Mouse (Mus musculus) embryonic facial prominence, embryonic 13.5 days (tissue): Measurements from ENCODE around the gene Kif1b. TPM values are rescaled to one million over a fixed set of nuclear protein-coding genes. Genes with fewer than 3 reads are reported as not detected.

Experiments used
- ATAC-seq: fragments of 200-750 bp; cut with Nextera tagmentation; 2 replicates; pipeline ENCODE4 v1.8.0; 2017; ENCODE audit warnings: low read depth; ENCODE audit not compliant: insufficient number of reproducible peaks, insufficient read depth, low FRiP score, low TSS enrichment
- H3K27ac ChIP-seq: fragments of 300-500 bp; sonication (generic); 2 replicates; pipeline ENCODE4 v1.5.1; 2015; ENCODE audit warnings: moderate library complexity, mild to moderate bottlenecking, inconsistent platforms
- H3K27me3 ChIP-seq: fragments of 300-500 bp; sonication (generic); 2 replicates; pipeline ENCODE4 v1.6.1; 2015; ENCODE audit warnings: mild to moderate bottlenecking, inconsistent platforms
- H3K36me3 ChIP-seq: fragments of 300-500 bp; sonication (generic); 2 replicates; pipeline ENCODE4 v1.6.1; 2015; ENCODE audit warnings: mild to moderate bottlenecking, inconsistent platforms
- H3K4me1 ChIP-seq: fragments of 300-500 bp; sonication (generic); 2 replicates; pipeline ENCODE4 v1.6.1; 2015; ENCODE audit warnings: inconsistent platforms
- H3K4me2 ChIP-seq: fragments of 300-500 bp; sonication (generic); 2 replicates; pipeline ENCODE4 v1.6.1; 2015; ENCODE audit warnings: moderate library complexity, mild to moderate bottlenecking, inconsistent platforms
- H3K4me3 ChIP-seq: fragments of 300-500 bp; sonication (generic); 2 replicates; pipeline ENCODE4 v1.5.1; 2015; ENCODE audit warnings: mild to moderate bottlenecking, inconsistent platforms
- H3K9ac ChIP-seq: fragments of 300-500 bp; sonication (generic); 2 replicates; pipeline ENCODE4 v1.6.1; 2015; ENCODE audit warnings: mild to moderate bottlenecking, inconsistent platforms
- H3K9me3 ChIP-seq: fragments of 300-500 bp; sonication (generic); 2 replicates; pipeline ENCODE4 v1.6.1; 2016; ENCODE audit warnings: inconsistent platforms
- WGBS: fragments of 180-500 bp; shearing (Covaris S2); methylation state at CpG from one replicate; pipeline ENCODE4 v1.1.7; 2015; ENCODE audit warnings: mixed read lengths; 5-methylcytosine and 5-hydroxymethylcytosine counted together
- polyA plus RNA-seq: library from polyadenylated mRNA; unstranded; fragments of >200 nt; fragmentation: Nextera tagmentation; extraction: Ambion mirVana; gene quantifications from 2 replicates; pipeline ENCODE4 v1.2.1, GENCODE M21; 2015

Gene Kif1b
- polyA plus RNA-seq, 1 experiment from 2014 or later, result 42.8 TPM

GRCm38 (mm10) chr4:149313558-149314253 lies 6.2 kb upstream of the Kif1b start:
- ATAC-seq, result no peak
- WGBS, result 76% methylated on average over 12 of the region's 12 CpGs

GRCm38 (mm10) chr4:149311996-149312395 lies 4.5 kb upstream of the Kif1b start:
- no peak overlapping the region for H3K4me3 ChIP-seq
- peaks cover 10% of the 10 kb centered on the region; the same call in 1 of the 2 replicates for H3K4me1 ChIP-seq
- no peak overlapping the region for H3K4me2 ChIP-seq
- H3K9me3 ChIP-seq, result no peaks in the 10 kb centered on the region
- no peak overlapping the region for H3K27ac ChIP-seq
- ATAC-seq, result no peak
- no peak overlapping the region for H3K9ac ChIP-seq
- no peaks in the 10 kb centered on the region for H3K36me3 ChIP-seq
- WGBS, result 75% methylated on average over 5 of the region's 5 CpGs
- no peaks in the 10 kb centered on the region for H3K27me3 ChIP-seq

More at GRCm38 (mm10) chr4:149313558-149314253, 6.2 kb upstream of the Kif1b start:
- H3K9me3 ChIP-seq, result no peaks in the 10 kb centered on the region
- no peaks in the 10 kb centered on the region for H3K27me3 ChIP-seq
- H3K27ac ChIP-seq, result peak overlapping the region; percentile 3; the same call in 1 of the 2 replicates
- no peak overlapping the region for H3K9ac ChIP-seq
- H3K4me1 ChIP-seq, result peaks cover 14% of the 10 kb centered on the region; the same call in 1 of the 2 replicates
- H3K4me3 ChIP-seq, result no peak overlapping the region
- no peaks in the 10 kb centered on the region for H3K36me3 ChIP-seq
- no peak overlapping the region for H3K4me2 ChIP-seq

- Histone ChIP-seq H3K9ac (peak overlapping the region; percentile 95), H3K4me2 (peak overlapping the region; percentile 78), H3K27me3 (no peaks in the 10 kb centered on the region), H3K27ac (peak overlapping the region; percentile 82; the same call in 1 of the 2 replicates), H3K4me3 (peak overlapping the region; percentile 95), H3K9me3 (no peaks in the 10 kb centered on the region), H3K4me1 (peaks cover 20% of the 10 kb centered on the region), H3K36me3 (no peaks in the 10 kb centered on the region)
- ATAC-seq, result no peak
- WGBS, result 55% methylated on average over 3 of the region's 3 CpGs
These were observed 963 bp upstream of the Kif1b start for GRCm38 (mm10) chr4:149308491-149308820.

GRCm38 (mm10) chr4:149306712-149307595 lies 539 bp downstream of the Kif1b start:
- Histone ChIP-seq H3K4me3 (peak overlapping the region; percentile 95), H3K27ac (peak overlapping the region; percentile 94), H3K4me1 (peaks cover 30% of the 10 kb centered on the region), H3K4me2 (peak overlapping the region; percentile 78), H3K9me3 (no peaks in the 10 kb centered on the region), H3K36me3 (no peaks in the 10 kb centered on the region), H3K9ac (peak overlapping the region; percentile 95), H3K27me3 (no peaks in the 10 kb centered on the region)
- peak; percentile 58 for ATAC-seq
- under 1% methylated on average over 78 of the region's 83 CpGs for WGBS

GRCm38 (mm10) chr4:149305761-149306711 lies 1.5 kb downstream of the Kif1b start:
- WGBS, result 38% methylated on average over 14 of the region's 14 CpGs

GRCm38 (mm10) chr4:149304466-149304865 lies 3.0 kb downstream of the Kif1b start:
- no peaks in the 10 kb centered on the region for H3K27me3 ChIP-seq
- no peak overlapping the region for H3K4me3 ChIP-seq
- H3K9me3 ChIP-seq, result no peaks in the 10 kb centered on the region
- H3K4me2 ChIP-seq, result no peak overlapping the region
- no peak overlapping the region for H3K27ac ChIP-seq
- peaks cover 37% of the 10 kb centered on the region for H3K4me1 ChIP-seq
- ATAC-seq, result no peak
- 81% methylated on average over 1 of the region's 1 CpGs for WGBS
- no peaks in the 10 kb centered on the region for H3K36me3 ChIP-seq
- no peak overlapping the region for H3K9ac ChIP-seq

More at GRCm38 (mm10) chr4:149305761-149306711, 1.5 kb downstream of the Kif1b start:
- no peak for ATAC-seq
- no peaks in the 10 kb centered on the region for H3K36me3 ChIP-seq
- no peaks in the 10 kb centered on the region for H3K9me3 ChIP-seq
- H3K9ac ChIP-seq, result peak overlapping the region; percentile 95
- peaks cover 37% of the 10 kb centered on the region for H3K4me1 ChIP-seq
- H3K27me3 ChIP-seq, result no peaks in the 10 kb centered on the region
- peak overlapping the region; percentile 94 for H3K27ac ChIP-seq
- H3K4me3 ChIP-seq, result peak overlapping the region; percentile 95
- H3K4me2 ChIP-seq, result peak overlapping the region; percentile 78

GRCm38 (mm10) chr4:149303502-149303901 lies 4.0 kb downstream of the Kif1b start:
- Histone ChIP-seq H3K4me1 (peaks cover 37% of the 10 kb centered on the region), H3K4me2 (no peak overlapping the region), H3K36me3 (no peaks in the 10 kb centered on the region), H3K9ac (no peak overlapping the region), H3K27me3 (no peaks in the 10 kb centered on the region), H3K27ac (no peak overlapping the region), H3K4me3 (no peak overlapping the region), H3K9me3 (no peaks in the 10 kb centered on the region)
- 62% methylated on average over 5 of the region's 5 CpGs for WGBS
- no peak for ATAC-seq

GRCm38 (mm10) chr4:149302751-149303150 lies 4.7 kb downstream of the Kif1b start:
- WGBS, result 73% methylated on average over 5 of the region's 5 CpGs
- ATAC-seq, result no peak
- no peak overlapping the region for H3K27ac ChIP-seq
- H3K36me3 ChIP-seq, result no peaks in the 10 kb centered on the region
- no peaks in the 10 kb centered on the region for H3K9me3 ChIP-seq
- H3K4me1 ChIP-seq, result peaks cover 37% of the 10 kb centered on the region
- H3K4me3 ChIP-seq, result no peak overlapping the region
- H3K27me3 ChIP-seq, result no peaks in the 10 kb centered on the region
- H3K9ac ChIP-seq, result no peak overlapping the region
- H3K4me2 ChIP-seq, result no peak overlapping the region

GRCm38 (mm10) chr4:149302136-149302535 lies 5.4 kb downstream of the Kif1b start:
- Histone ChIP-seq H3K27me3 (no peaks in the 10 kb centered on the region), H3K4me1 (peaks cover 37% of the 10 kb centered on the region), H3K9me3 (no peaks in the 10 kb centered on the region), H3K36me3 (no peaks in the 10 kb centered on the region), H3K9ac (no peak overlapping the region), H3K4me2 (no peak overlapping the region), H3K4me3 (no peak overlapping the region), H3K27ac (no peak overlapping the region)
- 75% methylated on average over 3 of the region's 3 CpGs for WGBS
- ATAC-seq, result no peak

GRCm38 (mm10) chr4:149296501-149296900 lies 11.0 kb downstream of the Kif1b start:
- Histone ChIP-seq H3K4me1 (peaks cover 15% of the 10 kb centered on the region), H3K27me3 (no peaks in the 10 kb centered on the region), H3K36me3 (no peaks in the 10 kb centered on the region; the same call in 1 of the 2 replicates), H3K9ac (no peak overlapping the region), H3K27ac (no peak overlapping the region), H3K4me2 (no peak overlapping the region), H3K9me3 (no peaks in the 10 kb centered on the region), H3K4me3 (no peak overlapping the region)
- 91% methylated on average over 2 of the region's 2 CpGs for WGBS
- ATAC-seq, result no peak

- no peak overlapping the region for H3K27ac ChIP-seq
- peaks cover 13% of the 10 kb centered on the region for H3K4me1 ChIP-seq
- no peaks in the 10 kb centered on the region for H3K27me3 ChIP-seq
- no peak overlapping the region for H3K9ac ChIP-seq
- no peak overlapping the region for H3K4me3 ChIP-seq
- WGBS, result 78% methylated on average over 5 of the region's 5 CpGs
- H3K4me2 ChIP-seq, result no peak overlapping the region
- peaks cover 18% of the 10 kb centered on the region for H3K36me3 ChIP-seq
- ATAC-seq, result no peak
- no peaks in the 10 kb centered on the region for H3K9me3 ChIP-seq
These were observed 14.5 kb downstream of the Kif1b start for GRCm38 (mm10) chr4:149292984-149293383.
